10 mouse cellular contexts compared by ENCODE assay signal in genomic region chr2:32157328-32157727, GRCm38 (mm10). TPM values are rescaled to one million over a fixed set of nuclear protein-coding genes. Genes with fewer than 3 reads are reported as not detected.
DNase-seq lines count a peak whose midpoint lies in the region; ATAC-seq and TF ChIP-seq lines count a peak whose summit lies in the region.
"Had no signal": no experiment of that assay in that cellular context is flagged by ENCODE, and none has a peak within 500 bp of the region (broad histone marks: within the 10 kb centered on the region; RNA-seq: fewer than 3 reads in every experiment).

No protein-coding gene starts in this region.

- TF ChIP-seq EP300 in heart, postnatal 0 days (IDR thresholded peaks at IDR 0.05; ENCODE audit: low read depth): no peak

- no peak overlapping the region for H3K4me3 ChIP-seq in heart, postnatal 0 days (ENCODE audit: low read depth, low read length)
- H3K4me3 ChIP-seq in embryonic facial prominence, embryonic 13.5 days: 0 out of 2 replicates have a peak overlapping the region, but pooled peaks have one; percentile 1
- no peak overlapping the region for H3K4me3 ChIP-seq in intestine, embryonic 15.5 days (replicated peaks)
- H3K4me3 ChIP-seq in neural tube, embryonic 12.5 days: no peak overlapping the region
- H3K4me3 ChIP-seq: megakaryocyte, embryonic 14.5 days had no signal

- no peaks in the 10 kb centered on the region for H3K27me3 ChIP-seq in heart, postnatal 0 days (ENCODE audit: control insufficient read depth, insufficient read depth, low read length)
- no peaks in the 10 kb centered on the region for H3K27me3 ChIP-seq in embryonic facial prominence, embryonic 13.5 days
- H3K27me3 ChIP-seq in intestine, embryonic 15.5 days (replicated peaks): no peaks in the 10 kb centered on the region
- no peaks in the 10 kb centered on the region for H3K27me3 ChIP-seq in neural tube, embryonic 12.5 days (replicated peaks)
- H3K27me3 ChIP-seq: megakaryocyte, embryonic 14.5 days had no signal

- no peaks in the 10 kb centered on the region for H3K36me3 ChIP-seq in heart, postnatal 0 days (replicated peaks; ENCODE audit: control insufficient read depth, insufficient read depth, low read length)
- peaks cover 28% of the 10 kb centered on the region for H3K36me3 ChIP-seq in embryonic facial prominence, embryonic 13.5 days
- H3K36me3 ChIP-seq in intestine, embryonic 15.5 days: no peaks in the 10 kb centered on the region
- H3K36me3 ChIP-seq in neural tube, embryonic 12.5 days: peaks cover 12% of the 10 kb centered on the region

- no peaks in the 10 kb centered on the region for H3K9me3 ChIP-seq in heart, postnatal 0 days (replicated peaks; ENCODE audit: control insufficient read depth, low read length)
- no peaks in the 10 kb centered on the region for H3K9me3 ChIP-seq in embryonic facial prominence, embryonic 13.5 days
- H3K9me3 ChIP-seq in intestine, embryonic 15.5 days: no peaks in the 10 kb centered on the region
- H3K9me3 ChIP-seq in neural tube, embryonic 12.5 days: no peaks in the 10 kb centered on the region
- H3K9me3 ChIP-seq: megakaryocyte, embryonic 14.5 days had no signal

- intact Hi-C loops in heart, postnatal 25 days (cut with DNase I): no loop called here

- H3K9ac ChIP-seq in heart, postnatal 0 days (replicated peaks; ENCODE audit: low read depth, low read length): no peak overlapping the region
- peak overlapping the region; percentile 60; the same call in 1 of the 2 replicates for H3K9ac ChIP-seq in embryonic facial prominence, embryonic 13.5 days
- no peak overlapping the region for H3K9ac ChIP-seq in intestine, embryonic 15.5 days
- peak overlapping the region; percentile 45; the same call in 1 of the 2 replicates for H3K9ac ChIP-seq in neural tube, embryonic 12.5 days

- TF ChIP-seq CTCF in heart, postnatal 0 days (IDR thresholded peaks at IDR 0.05; ENCODE audit: low read depth): no peak

- H3K4me1 ChIP-seq in heart, postnatal 0 days (ENCODE audit: control insufficient read depth, insufficient read depth): peaks cover 79% of the 10 kb centered on the region
- H3K4me1 ChIP-seq in embryonic facial prominence, embryonic 13.5 days: peaks cover 66% of the 10 kb centered on the region
- H3K4me1 ChIP-seq in intestine, embryonic 15.5 days (replicated peaks): peaks cover 78% of the 10 kb centered on the region
- H3K4me1 ChIP-seq in neural tube, embryonic 12.5 days: peaks cover 72% of the 10 kb centered on the region

- no peak for DNase-seq in heart, postnatal 0 days (ENCODE audit: low spot score)
- no peak for DNase-seq in heart, postnatal 25 days (ENCODE audit: low spot score)
- no peak for DNase-seq in cerebellum, adult 11-12 months
- DNase-seq in right cerebral cortex, postnatal 36 days (ENCODE audit: low spot score in 2 of 2): no peak
- DNase-seq: gastrocnemius, postnatal 14 days had no signal

- 54% methylated on average over 4 of the region's 4 CpGs for WGBS in heart, postnatal 0 days
- 14% methylated on average over 4 of the region's 4 CpGs for WGBS in embryonic facial prominence, embryonic 13.5 days
- 18% methylated on average over 4 of the region's 4 CpGs for WGBS in intestine, embryonic 15.5 days
- WGBS in neural tube, embryonic 12.5 days: 17% methylated on average over 4 of the region's 4 CpGs

- no peak overlapping the region for H3K4me2 ChIP-seq in heart, postnatal 0 days (ENCODE audit: low read depth, low read length)
- H3K4me2 ChIP-seq in embryonic facial prominence, embryonic 13.5 days: peak overlapping the region; percentile 96
- peak overlapping the region; percentile 22; the same call in 1 of the 2 replicates for H3K4me2 ChIP-seq in intestine, embryonic 15.5 days (replicated peaks)
- H3K4me2 ChIP-seq in neural tube, embryonic 12.5 days (replicated peaks): peak overlapping the region; percentile 41

- 0 out of 2 replicates have a peak overlapping the region, but pooled peaks have one; percentile 2 for H3K27ac ChIP-seq in heart, postnatal 0 days (ENCODE audit: low read depth)
- H3K27ac ChIP-seq in embryonic facial prominence, embryonic 13.5 days: peak overlapping the region; percentile 80
- H3K27ac ChIP-seq in intestine, embryonic 15.5 days: 0 out of 2 replicates have a peak overlapping the region, but pooled peaks have one; percentile 13
- H3K27ac ChIP-seq in neural tube, embryonic 12.5 days: peak overlapping the region; percentile 67; the same call in 1 of the 2 replicates

- ATAC-seq in heart, postnatal 0 days (ENCODE audit: insufficient read depth, low read depth): no peak
- no peak for ATAC-seq in embryonic facial prominence, embryonic 13.5 days (ENCODE audit: insufficient number of reproducible peaks, insufficient read depth, low FRiP score, low TSS enrichment, low read depth)
- ATAC-seq in intestine, embryonic 15.5 days: no peak
- ATAC-seq in neural tube, embryonic 12.5 days (ENCODE audit: low FRiP score, low read depth): 0 out of 2 replicates have a peak, but pooled peaks have one; percentile 30
- ATAC-seq in megakaryocyte progenitor cell, adult 5-6 weeks (replicated peaks; ENCODE audit: poor library complexity): no peak

RNA-seq across cellular contexts. Expression of gene Prrc2b, which starts 6.4 kb away (rescaled TPM):
- total RNA-seq in heart, postnatal 0 days (2014; rRNA removed; ENCODE audit: low replicate concordance): 66.5 and 74.1 TPM in 2 replicates
- polyA plus RNA-seq in heart, postnatal 0 days (2015; fragmentation: Nextera tagmentation; extraction: Ambion mirVana): 16.1 and 19.5 TPM in 2 replicates
- 10 to 100 TPM; 79.0 to 89.8 TPM for total RNA-seq in heart, postnatal 25 days (2021)
- polyA plus RNA-seq in embryonic facial prominence, embryonic 13.5 days (2015; fragmentation: Nextera tagmentation; extraction: Ambion mirVana): 44.8 and 57.7 TPM in 2 replicates
- polyA plus RNA-seq in intestine, embryonic 15.5 days (2015; fragmentation: Nextera tagmentation; extraction: Ambion mirVana): 32.5 and 36.1 TPM in 2 replicates
- polyA plus RNA-seq in neural tube, embryonic 12.5 days (2016; fragmentation: Nextera tagmentation; extraction: Ambion mirVana): 89.7 and 106 TPM in 2 replicates
- total RNA-seq in megakaryocyte progenitor cell, adult 5-6 weeks (2015): 37.5 and 37.8 TPM in 2 replicates
- 16.6 and 18.2 TPM in 2 replicates for total RNA-seq in megakaryocyte progenitor cell, adult 5-6 weeks (2017)

Comparison
In these comparisons a context has a peak if more than half of its experiments do, and no peak if none do; other contexts are left out.
1. H3K27ac ChIP-seq: peak in every context shown above with its lines; median percentile 80 in embryonic facial prominence, embryonic 13.5 days; 67 in neural tube, embryonic 12.5 days; 13 in intestine, embryonic 15.5 days; 2 in heart, postnatal 0 days.
2. H3K9ac ChIP-seq: peak in embryonic facial prominence, embryonic 13.5 days (single experiment) and neural tube, embryonic 12.5 days (single experiment); none in heart, postnatal 0 days (single experiment) and intestine, embryonic 15.5 days (single experiment).